Mouse (Mus musculus) liver, postnatal 0 days (tissue): ENCODE results near the gene Prss27.

ENCODE experiments used
- CTCF ChIP-seq: sonication (generic); IDR thresholded peaks from 2 replicates; pipeline ENCODE4 v1.5.1; 2016; ENCODE audit warnings: antibody characterized with exemption, low read depth
- EP300 ChIP-seq: IDR thresholded peaks from 2 replicates; pipeline ENCODE4 v1.6.1; 2016; ENCODE audit warnings: antibody characterized with exemption, low read depth, mild to moderate bottlenecking

DNA sequence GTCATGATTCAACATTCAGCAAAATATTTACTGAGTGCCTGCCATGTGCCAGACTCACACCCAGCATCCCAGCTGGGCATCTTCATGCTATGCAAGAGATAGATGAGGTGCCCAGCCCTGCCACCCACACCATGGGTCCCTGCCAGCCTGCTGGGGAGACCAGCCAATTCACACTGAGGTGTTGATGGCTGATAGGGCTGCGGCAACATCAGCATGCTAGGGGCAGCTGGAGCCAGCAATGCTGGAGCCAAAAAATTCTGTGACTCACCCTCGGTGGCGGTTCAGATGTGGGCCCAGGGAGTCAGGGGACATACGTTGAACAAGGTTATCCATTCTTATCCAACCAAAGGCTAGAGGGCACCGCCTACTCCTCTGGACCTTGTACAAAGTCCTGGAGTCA is 37.5 kb upstream of the Prss27 start:
- no peak for TF ChIP-seq CTCF
- no peak for TF ChIP-seq EP300
